Mouse (Mus musculus) left cerebral cortex, postnatal 10 days (tissue): Measurements from ENCODE around the gene Prrc2b. TPM values are rescaled to one million over a fixed set of nuclear protein-coding genes. Genes with fewer than 3 reads are reported as not detected.

ENCODE experiments used
- DNase-seq, 2 experiments: peaks; one replicate each; pipeline ENCODE4 v3.0.0; 2021 to 2022; ENCODE audit warnings: low spot score in 2 of 2, mixed read lengths in 1 of 2; ENCODE audit errors: extremely low spot score in 1 of 2
- intact Hi-C: fragments of 180-260 bp; cut with DNase I; formaldehyde crosslinking; loops from one replicate; pipeline ENCODE4 v1.15.1; 2025
- total RNA-seq, 2 experiments: library from RNA; stranded (reverse); gene quantifications; 2 replicates each; pipeline ENCODE4 v1.2.3; 2021

The Prrc2b gene
- total RNA-seq, 2 experiments from 2014 or later: 274 to 285 TPM

DNA sequence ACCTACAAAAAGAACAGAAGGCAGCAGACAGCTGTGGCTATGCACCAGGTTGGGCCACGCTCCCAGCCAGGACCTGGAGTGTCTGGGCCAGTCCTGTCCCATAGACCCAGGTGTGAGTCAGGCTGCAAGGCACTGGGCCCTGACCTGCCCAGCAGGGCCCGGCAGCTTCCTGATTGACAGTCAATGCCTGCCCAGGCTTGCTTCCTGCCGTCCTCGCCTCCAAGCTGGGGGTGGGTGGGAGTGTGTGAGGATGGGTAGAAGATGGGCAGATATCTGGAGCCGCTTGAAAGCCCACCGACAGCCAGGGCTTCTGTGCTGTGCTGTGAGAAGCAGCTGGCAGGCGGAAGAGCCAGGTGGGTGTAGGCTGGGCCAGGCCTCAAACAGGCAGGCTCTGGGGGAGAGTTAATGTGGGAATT is 24.2 kb downstream of the Prrc2b start:
- peak in 1 of 2 experiments; percentile 68 for DNase-seq
- intact Hi-C loops: no loop called here

DNA sequence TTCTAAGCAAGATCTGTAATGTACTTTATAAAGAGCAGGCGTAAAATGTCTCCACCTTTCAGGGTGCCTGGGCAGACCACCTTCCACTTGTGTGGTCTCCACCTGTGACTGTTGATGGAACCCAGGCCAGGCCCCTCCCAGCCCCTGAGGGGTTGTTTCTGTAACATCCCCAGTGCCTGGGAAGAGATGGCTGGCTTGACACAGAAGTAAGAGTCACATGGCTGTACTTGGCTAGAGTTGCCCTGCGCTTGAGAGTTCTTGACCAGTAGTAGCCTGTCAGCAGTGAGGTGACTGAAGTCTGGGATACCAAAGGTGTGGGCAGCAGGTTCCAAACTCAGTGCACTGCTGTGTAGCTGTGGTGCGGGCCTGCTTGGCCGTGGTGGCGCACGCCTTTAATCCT is 24.6 kb downstream of the Prrc2b start:
- intact Hi-C loops: no loop called here
- DNase-seq: no peak

DNA sequence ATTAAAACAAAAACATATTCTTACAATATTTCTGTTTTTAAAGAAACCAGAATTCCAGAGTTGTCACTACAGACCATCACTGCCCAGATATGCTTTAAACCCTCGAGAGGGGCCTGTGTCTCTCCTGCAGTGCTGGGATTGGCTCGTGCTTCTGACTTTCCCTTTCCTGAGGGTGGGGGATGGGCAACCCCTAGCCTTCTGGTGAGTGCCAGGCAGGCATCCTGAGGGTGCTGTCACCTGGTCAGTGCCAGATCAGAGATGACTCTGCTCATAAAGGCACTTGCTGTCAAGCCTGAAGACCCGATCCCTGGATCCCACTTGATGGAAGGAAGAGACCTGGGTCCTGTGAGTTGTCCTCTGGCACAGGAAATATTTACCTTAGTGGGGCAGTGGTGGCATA is 26.0 kb downstream of the Prrc2b start:
- intact Hi-C loops: no loop called here

DNA sequence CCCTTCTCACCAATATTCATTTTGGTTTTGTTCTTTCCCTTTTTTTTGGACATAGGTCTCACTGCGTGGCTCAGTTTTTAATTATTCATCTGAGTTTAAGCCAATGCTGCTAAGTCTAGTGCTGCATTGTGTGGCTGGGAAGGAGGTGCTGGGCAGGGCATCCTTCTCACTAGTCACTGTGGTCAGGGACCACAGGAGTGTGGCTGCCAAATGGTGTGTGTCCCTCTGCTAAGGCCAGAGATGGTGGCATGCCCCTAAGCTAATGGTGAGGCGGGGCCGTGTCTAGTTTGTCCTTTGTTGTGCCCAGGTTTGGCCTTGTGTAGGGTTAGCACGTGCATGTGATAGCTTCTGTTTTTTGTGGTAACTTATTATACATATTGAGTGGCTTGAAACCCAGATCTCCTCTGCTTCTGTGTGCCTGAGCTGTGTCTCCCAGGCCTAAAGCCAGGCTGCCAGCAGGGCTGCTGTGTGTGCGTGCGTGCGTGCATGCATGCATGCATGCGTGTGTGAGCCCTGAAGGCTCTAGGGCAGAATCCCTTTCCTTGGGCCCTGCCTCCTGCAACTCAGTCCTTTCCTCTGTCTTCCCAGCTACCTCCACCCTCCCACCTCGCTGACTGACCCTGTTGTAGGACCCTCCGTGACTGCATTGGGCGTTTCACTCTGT is 26.6 kb downstream of the Prrc2b start:
- intact Hi-C loops: no loop called here
- DNase-seq: no peak

More for the DNA sequence above, 26.0 kb downstream of the Prrc2b start:
- no peak for DNase-seq

DNA sequence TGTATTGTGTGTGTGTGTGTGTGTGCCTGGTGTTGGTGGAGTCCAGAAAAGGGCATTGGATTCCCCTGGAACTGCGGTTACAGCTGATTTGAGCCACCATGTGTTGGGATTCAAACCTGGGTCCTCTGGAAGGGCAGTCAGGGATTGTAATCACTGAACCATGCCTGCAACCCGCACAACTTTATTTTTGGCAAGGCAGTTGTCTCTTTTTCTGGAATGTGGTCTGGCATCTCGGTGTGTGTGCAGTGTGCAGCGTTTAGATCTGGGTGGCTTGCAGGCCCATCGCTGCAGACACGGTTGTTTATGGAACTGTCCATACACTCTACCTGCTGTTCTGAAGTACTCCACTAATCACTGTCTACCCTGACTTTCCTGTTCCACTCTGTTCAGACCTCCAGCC is 28.5 kb downstream of the Prrc2b start:
- DNase-seq: no peak
- intact Hi-C loops: no loop called here

DNA sequence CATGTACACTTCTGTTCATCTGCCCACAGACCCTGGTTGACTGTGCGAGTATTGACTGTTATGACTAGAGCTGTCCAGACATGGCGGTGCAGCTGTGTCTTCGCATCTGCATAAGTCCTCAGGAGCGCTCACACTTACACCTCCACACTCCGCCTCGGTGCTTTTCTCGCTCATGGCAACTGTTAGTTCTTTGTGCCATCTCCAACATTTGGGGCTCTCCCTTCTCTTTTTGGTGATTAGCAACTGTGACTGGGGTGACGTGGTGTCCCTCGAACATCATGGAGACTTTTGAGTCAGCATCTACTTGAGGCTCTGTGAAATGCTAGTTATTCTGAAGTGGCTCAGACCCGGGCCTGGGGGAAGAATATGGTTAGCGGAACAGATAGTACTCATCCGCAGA is 29.2 kb downstream of the Prrc2b start:
- no peak for DNase-seq
- intact Hi-C loops: no loop called here

DNA sequence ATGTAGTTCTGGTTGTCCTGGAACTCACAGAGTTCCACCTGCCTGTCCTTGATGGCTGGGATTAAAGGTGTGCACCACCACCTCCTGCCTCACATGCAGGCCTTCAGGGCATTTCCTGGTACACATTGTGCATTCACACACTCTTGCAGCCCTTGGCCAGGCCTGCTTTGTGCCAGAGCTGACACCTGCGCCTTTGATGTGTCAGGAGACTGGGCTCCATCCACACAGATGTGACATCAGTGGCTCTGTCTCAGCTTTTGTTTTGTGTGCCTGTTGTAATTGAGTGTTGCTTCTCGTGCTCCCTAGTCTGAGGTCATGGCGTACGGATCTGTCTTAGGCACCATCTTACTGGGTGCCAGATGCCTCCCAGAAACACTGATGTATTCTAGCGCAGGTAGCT is 30.5 kb downstream of the Prrc2b start:
- intact Hi-C loops: no loop called here
- DNase-seq: no peak

DNA sequence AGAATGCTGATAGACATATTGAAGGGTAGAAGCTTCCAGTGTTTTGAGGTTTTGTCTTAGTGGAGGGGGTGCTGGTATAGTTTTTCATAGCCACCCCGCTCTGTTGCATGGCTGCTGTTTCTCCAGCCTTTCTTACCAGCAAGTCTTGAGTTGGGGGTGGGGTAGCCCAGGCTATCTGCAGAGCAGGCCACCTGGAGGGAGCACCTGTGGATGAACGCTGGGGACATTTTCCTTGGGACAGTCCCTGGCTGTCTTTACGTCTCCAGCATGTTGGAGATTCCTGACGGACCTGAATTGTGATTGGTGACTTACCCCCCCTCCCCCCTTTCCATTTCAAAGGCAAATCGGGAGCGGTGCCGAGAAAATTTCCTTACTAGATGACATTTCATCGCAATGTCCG is 31.2 kb downstream of the Prrc2b start:
- intact Hi-C loops: no loop called here
- DNase-seq: no peak

DNA sequence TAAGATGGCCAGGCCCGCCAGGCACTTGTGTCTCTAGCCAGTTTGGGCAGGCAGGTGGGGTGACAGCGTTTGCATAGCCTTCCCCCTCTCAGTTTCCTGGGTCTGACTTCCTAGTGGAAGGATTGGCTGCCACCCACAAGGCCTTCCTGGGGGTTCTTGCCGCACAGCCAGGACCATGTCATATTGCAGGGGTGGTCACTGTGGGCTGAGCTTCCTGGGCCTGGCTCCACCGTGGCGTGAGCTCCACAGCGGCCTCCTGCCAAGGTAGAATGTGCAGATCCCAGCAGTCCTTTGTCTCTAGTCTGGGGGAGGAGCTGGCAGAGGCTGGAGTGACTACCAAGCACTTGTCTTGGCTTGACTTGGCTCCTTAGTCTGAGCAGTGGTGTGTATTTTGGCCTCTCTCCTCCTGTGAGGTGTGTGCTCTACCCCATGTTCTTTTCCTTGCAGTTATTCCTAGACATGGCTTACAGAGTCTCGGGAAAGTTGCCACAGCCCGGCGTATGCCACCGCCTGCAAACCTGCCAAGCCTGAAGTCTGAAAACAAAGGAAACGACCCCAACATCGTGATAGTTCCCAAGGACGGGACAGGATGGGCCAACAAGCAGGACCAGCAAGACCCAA is 31.9 kb downstream of the Prrc2b start:
- peak in 1 of 2 experiments; percentile 60 for DNase-seq
- intact Hi-C loops: no loop called here

DNA sequence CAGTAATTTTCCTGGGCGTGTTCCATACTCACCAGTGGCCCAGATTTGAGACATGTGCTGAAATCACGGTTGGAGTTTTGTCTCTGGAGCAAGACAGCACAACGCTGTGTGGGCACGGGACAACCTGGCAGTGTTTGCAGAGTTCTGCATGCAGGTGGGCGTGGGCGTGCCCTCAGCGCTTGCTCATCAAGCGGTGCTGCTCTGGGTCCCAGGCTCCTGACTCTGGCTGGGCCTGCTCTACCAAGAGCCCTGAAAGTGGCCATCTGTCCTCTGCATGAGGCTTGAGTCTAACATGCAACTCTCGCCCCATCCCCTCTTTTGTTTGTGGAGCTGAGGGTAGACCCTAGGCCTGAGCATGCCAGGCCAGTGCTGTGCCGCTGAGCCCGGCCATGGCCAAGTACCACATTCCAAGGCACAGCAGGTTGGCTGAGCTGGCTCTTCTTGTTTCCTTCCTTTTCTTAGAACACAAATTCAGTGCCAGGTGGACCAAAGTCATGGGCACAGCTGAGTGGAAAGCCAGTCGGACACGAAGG is 36.2 kb downstream of the Prrc2b start:
- intact Hi-C loops: no loop called here

DNA sequence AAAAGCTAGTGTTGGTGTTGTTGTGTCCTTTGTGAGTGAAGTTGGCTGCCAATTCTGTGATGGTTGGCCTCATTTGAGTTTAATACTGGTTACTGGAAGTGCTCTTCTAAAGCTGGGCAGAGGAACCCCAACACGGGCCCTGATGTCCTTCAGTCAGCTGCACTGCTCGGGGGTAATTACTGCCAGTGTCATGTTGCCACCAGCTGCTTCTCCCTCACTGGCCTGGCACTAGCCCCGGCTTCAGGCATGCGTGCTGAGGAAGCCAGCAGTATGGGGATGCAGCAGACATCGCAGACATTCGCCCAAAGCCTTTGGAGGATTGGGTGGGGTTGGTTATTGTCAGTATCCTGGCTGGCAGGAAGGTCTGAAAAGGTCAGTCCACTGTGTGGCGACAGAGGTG is 36.8 kb downstream of the Prrc2b start:
- no peak for DNase-seq
- intact Hi-C loops: no loop called here

More for the DNA sequence above, 36.2 kb downstream of the Prrc2b start:
- peak in 1 of 2 experiments; percentile 53 for DNase-seq

DNA sequence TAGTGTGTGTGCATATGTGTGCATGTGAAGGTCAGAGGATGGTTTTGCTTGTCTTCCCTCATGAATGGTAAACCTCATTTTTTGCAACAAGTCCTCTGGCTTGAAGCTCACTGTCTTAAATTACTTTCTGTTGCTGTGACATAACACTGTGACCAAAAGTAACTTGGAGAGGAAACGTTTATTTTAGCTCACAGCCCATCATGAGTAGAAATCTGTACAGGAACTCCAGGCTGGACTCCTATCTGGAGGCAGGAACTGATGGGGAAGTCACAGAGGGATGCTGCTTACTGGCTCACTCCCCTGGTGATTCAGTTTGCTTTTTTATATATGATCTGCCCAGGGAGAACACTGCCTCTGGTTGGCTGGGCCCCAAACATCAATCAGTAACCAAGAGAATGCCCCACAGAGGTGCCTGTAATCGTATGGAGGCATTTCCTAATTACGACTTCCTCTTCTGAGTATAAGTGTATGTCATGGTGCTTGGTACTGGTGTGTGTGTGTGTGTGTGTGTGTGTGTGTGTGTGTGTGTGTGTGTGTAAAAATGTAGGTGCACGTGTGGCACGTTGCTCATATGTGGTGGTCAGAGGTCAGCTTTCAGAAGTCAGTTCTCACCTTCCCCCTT is 38.3 kb downstream of the Prrc2b start:
- no peak for DNase-seq
- intact Hi-C loops: no loop called here

DNA sequence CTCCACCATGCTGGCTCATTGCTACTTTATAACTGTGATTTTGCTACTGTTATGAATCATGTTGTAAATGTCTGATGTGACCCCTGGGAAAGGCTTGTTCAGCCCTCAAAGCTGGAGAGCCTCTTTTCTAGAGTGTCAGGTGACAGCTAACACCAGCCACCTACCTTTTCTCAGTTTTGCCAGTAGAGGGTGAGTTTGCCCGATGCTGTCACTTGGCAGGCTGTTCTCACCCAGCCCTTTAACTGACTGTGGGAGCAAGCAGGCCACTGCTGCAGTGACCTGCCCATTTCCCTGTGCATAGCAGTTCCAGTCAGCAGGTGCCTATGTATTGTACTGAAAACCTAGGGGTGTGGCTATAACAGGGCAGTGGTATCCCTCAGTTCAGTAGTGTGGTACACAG is 39.7 kb downstream of the Prrc2b start:
- intact Hi-C loops: loop anchor here (5.0 kb wide), 1 partner anchor 38 kb away; the partner anchor contains the start of gene Prrc2b
- no peak for DNase-seq

DNA sequence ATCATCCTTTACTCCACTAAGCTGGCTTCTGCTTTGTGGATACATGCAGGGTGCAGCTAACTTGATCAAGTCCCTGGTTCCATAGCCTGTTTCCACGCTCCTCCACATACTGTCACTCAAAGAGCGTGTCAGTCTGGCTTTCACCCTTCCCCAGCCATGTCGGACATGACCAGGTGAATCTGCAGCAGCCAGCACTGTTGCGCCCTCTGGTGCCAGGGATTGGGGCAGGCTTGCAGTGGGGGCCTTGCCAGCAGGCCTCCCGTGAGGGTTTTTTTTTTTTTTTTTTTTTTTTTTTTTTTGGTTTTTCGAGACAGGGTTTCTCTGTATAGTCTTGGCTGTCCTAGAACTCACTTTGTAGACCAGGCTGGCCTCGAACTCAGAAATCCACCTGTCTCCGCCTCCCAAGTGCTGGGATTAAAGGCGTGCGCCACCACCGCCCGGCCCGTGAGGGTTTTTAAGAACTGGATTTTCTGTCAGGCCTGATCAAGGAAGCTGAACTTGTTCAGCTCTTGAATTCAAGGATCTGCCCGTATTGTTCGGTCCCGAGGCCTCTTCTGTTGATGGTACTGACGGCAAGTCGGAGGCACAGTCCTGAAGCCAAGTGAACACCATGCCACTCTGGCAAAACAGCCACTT is 41.1 kb downstream of the Prrc2b start:
- peak in 1 of 2 experiments; percentile 64 for DNase-seq
- intact Hi-C loops: loop anchor here (5.0 kb wide), 1 partner anchor 40 kb away; the partner anchor contains the start of gene Prrc2b

DNA sequence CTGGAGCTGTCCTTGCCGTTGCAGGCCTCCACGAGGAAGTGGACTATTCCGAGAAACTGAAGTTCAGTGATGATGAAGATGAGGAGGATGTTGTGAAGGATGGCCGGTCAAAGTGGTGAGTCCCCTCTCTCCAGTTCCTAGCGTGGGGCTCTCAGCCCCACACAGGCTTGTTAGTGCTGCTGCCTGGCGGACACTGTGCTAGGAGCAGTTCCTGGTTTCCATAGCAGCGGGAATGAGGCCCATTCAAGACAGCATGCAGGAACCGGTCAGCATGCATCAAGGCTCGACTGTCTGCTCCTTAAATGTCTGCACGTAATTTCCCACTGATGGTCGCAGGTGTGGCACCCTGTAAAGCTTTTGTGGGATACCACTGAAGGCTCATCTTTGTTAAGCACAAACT is 48.1 kb downstream of the Prrc2b start:
- no peak for DNase-seq
- intact Hi-C loops: no loop called here

DNA sequence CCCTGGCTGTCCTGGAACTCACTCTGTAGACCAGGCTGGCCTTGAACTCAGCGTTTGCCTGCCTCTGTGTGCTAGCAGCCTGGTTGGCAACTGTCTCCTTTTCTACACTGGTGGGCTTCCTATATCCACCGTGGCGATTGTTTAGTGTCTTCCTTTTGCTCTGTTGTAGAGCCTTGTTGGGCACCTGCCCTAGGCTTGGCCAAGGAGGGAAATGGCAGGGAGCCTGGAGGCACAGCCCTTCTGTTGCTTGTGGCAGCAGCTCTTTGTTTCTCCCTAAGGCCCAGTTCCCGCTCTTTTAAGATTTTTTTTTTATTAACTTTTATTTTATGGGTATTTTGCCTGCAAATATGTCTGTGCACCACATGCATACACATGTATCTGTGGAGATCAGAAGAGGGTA is 49.2 kb downstream of the Prrc2b start:
- no peak for DNase-seq
- intact Hi-C loops: no loop called here

DNA sequence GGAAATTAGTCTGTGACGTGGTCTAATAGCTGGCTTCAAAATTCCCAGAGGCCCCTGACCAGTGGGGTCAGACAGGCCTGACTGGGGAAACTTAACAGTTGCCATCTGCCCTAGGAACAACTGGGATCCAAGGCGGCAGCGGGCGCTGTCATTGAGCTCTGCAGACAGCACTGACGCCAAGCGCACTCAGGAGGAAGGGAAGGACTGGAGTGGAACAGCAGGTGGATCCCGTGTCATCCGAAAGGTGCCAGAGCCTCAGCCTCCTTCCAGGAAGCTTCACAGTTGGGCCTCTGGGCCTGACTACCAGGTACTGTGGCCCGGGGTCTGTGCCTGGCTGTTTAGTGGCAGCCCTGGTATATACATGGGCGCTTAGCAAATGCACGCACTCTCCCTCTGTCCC is 49.8 kb downstream of the Prrc2b start:
- intact Hi-C loops: no loop called here
- no peak for DNase-seq

DNA sequence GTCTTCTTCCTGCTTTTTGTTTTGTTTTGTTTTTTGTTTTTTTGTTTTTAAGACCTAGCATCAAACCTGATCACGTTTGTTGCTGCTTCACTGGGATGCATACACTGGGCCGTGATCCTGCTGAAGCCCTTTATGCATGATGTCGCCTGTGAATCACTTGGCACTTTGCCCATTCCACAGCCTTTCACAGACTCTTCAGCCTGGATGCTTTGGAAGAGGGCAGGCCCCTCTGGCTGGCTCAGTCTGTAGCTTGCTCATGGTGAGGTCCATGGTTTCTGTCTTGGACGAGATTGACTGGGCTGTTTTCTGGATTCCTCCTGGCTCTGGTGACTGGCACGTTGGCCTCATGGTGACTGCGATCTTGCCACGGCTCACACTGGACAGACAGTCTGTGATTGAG is 50.6 kb downstream of the Prrc2b start:
- intact Hi-C loops: no loop called here
- DNase-seq: no peak

DNA sequence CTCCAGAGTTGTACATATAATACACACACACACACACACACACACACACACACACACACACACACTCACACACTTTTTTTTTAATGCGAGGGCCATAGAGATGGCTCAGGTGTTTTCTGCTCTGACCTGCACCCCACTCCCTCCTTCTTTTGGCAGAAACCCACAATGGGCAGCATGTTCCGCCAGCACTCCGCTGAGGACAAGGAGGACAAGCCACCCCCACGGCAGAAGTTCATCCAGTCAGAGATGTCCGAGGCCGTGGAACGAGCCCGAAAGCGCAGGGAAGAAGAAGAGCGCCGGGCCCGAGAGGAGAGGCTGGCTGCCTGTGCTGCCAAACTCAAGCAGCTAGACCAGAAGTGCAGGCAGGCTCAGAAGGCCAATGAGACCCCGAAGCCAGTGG is 53.0 kb downstream of the Prrc2b start:
- DNase-seq: no peak
- intact Hi-C loops: no loop called here

DNA sequence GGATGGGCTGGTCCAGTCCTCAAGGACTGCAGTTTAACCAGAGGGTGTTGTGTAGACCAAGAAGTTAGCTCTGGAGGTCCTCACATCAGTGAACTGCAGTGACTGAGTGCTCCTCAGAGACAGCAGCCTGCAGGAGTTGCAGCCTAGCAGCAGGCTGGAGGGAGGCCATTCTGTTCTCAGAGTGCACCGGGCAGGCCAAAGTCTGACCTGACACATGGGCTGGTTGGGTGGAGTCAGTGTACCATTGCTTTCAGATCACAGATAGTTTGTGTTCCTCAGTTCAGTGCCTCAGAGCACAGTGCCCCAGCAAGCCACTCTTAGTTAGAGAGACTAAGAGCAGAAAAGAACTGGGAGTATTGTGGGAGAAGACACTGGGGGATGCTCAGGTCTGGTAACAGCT is 56.8 kb downstream of the Prrc2b start:
- intact Hi-C loops: no loop called here
- no peak for DNase-seq
